Mouse (Mus musculus): Measurements from ENCODE around the gene Rab36.

- TF ChIP-seq CTCF (IDR thresholded peaks at IDR 0.05; ENCODE audit: borderline replicate concordance, control insufficient read depth, extremely low read depth, insufficient read depth, low read length, poor library complexity) (no peak), POLR2A (IDR thresholded peaks at IDR 0.05; ENCODE audit: control insufficient read depth, extremely low read depth, insufficient read depth, low read length, poor library complexity) (no peak)
Measured at GRCm38 (mm10) chr10:75075665-75076064, 38.8 kb downstream of the Rab36 start.
